Mouse (Mus musculus) neutrophil, adult 5-6 weeks (primary cell): ENCODE data around the gene Btg1. TPM values are rescaled to one million over a fixed set of nuclear protein-coding genes. Genes with fewer than 3 reads are reported as not detected.

Source experiments
- ATAC-seq: fragments of 151-379, 151-347 bp; 2 replicates; pipeline ENCODE4 v1.8.0; 2017; ENCODE audit warnings: mild to moderate bottlenecking, moderate TSS enrichment; ENCODE audit not compliant: insufficient number of reproducible peaks, poor library complexity, low FRiP score, severe bottlenecking; ENCODE audit errors: extremely low read depth
- total RNA-seq: library from RNA; stranded (forward); fragments of 200-1000 nt; gene quantifications from 2 replicates; pipeline ENCODE4 v1.2.3, GENCODE M21; 2017

Btg1 gene
- total RNA-seq, 1 experiment from 2014 or later = 1,066 TPM

- ATAC-seq = no peak
Measured at GRCm38 (mm10) chr10:96653030-96653429, 36.2 kb downstream of the Btg1 start.

- ATAC-seq = no peak
Measured at GRCm38 (mm10) chr10:96654079-96654478, 37.3 kb downstream of the Btg1 start.

DNA sequence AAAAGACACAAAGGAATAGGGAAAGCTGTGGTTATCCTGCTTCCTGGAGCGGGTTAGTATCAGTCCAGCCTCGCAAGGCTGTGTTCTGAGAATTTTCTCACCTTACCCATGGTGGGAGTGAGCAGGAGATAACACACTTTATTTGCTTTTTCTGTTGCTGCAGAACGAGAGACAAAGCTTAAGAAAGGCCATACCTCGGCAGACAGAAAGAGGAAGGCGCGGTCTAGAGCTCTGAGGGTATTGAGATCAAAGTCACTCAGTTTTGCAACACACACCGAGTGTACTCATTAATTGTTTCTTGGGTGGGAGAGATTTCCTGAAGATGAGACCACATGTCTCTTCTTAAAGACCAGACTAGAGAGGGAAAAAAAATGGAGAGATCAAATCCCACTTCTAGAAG is 37.8 kb downstream of the Btg1 start:
- peak; percentile 40; the same call in 1 of the 2 replicates for ATAC-seq

GRCm38 (mm10) chr10:96655066-96655465 is 38.3 kb downstream of the Btg1 start:
- no peak for ATAC-seq

- peak; percentile 42 for ATAC-seq
Measured at GRCm38 (mm10) chr10:96656176-96656575, 39.4 kb downstream of the Btg1 start.

- ATAC-seq = no peak
Measured at GRCm38 (mm10) chr10:96658906-96659305, 42.1 kb downstream of the Btg1 start.

DNA sequence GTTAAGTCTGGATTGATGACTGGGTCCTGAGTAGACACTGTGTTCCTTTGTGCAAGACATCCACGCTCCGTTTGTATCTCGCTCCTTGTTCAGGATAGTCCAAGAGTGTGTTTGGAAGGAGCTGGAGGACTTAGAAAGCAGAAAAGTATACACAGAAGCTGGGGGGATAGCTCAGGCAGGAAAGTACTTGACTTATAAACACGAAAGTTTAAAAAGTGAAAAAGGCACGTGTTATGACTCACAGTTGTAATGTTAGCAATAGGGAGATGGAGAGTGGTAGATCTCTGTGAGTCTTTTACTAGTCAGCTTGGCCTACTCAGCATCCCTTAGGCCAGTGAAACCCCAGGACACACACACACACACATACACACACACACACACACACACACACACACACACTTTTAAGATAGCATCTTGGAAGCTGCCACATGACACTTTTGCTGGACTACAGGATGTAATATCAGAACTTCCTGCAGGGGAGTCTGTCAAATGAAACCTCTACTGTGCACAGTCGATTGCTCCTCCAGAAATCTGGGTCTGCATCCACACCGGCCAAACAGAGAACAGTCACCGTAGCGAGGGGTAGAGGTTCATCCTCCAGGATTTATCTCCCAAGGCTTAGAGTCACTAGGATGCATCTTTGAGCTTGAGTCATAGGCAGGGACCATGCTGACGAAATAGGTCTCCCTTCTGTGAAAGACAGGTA is 43.6 kb downstream of the Btg1 start:
- ATAC-seq = no peak

DNA sequence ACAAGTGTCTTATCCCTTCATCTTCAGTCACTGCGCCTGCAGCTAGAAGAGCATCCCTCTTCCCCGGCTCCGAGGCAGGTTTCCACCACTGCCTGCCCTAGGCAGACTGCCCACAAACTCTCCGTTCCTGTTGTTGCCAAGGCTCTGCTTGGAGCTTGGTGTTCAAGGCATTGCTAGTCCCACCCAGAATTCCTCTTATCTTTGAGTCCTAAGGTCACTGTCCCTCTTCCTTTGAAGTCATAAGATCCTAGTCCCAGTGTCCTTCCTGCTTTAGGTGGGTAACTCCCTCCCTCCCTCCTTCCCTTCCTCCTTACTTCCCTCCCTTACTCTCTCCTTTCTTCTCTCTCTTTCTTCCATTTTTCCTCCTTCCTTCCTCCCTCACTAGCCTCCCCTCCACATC is 46.2 kb downstream of the Btg1 start:
- ATAC-seq = no peak

DNA sequence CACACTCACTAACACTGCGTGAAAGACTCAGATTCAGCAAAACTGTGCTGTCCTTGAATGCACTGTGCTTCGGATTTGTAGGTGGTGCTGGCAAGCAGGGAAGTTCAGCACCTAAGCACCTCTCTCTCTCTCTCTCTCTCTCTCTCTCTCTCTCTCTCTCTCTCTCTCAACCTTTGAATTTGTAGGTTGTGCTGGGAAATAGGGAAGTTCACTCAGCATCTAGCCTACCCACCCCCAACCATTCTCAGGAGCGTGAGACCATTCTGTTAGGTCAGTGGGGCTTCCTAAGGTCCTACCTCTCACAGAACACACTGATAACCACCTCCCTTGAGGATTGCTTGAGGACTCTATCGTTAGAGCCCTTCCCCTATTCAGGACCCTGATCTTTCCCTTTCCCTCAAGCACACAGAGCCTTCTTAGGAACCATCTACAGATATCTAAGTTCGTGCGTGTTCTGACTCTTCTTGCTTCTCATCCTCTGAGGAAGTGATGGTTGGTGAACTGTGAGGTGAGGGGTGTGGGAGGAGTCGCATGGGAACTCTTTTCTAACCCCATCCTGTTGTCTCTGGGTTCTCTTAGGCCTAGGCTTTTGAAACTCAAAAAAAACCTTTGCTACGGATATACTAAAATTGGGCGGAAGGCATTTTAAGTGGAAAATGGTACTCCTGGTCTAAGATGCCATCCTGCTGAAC is 47.1 kb downstream of the Btg1 start:
- ATAC-seq = peak; percentile 82
